Mouse (Mus musculus): ENCODE measurements around the gene Nid2.

GRCm38 (mm10) chr14:19746232-19746631 lies 4.8 kb upstream of the Nid2 start:
- TF ChIP-seq CTCF (IDR thresholded peaks at IDR 0.05) = no peak
- TF ChIP-seq POLR2A (IDR thresholded peaks at IDR 0.05; ENCODE audit: insufficient read depth, low read depth, low read length) = no peak
- no peak for TF ChIP-seq EP300 (IDR thresholded peaks at IDR 0.05; ENCODE audit: insufficient read depth, low read depth, low read length)

Measured in heart, adult 2 months (tissue).